Mouse (Mus musculus): ENCODE data around the gene Rab30. TPM values are rescaled to one million over a fixed set of nuclear protein-coding genes. Genes with fewer than 3 reads are reported as not detected.
A peak's percentile ranks its signal among the peaks of the same experiment; 100 is the strongest.
"Not testable (repeated sequence)": the region's sequence is repeated elsewhere in the genome, so short reads cannot be mapped to it uniquely, and the experiment has no call there.

The Rab30 gene
- total RNA-seq, 2 experiments from 2014 or later: 39.4 to 40.6 TPM

DNA sequence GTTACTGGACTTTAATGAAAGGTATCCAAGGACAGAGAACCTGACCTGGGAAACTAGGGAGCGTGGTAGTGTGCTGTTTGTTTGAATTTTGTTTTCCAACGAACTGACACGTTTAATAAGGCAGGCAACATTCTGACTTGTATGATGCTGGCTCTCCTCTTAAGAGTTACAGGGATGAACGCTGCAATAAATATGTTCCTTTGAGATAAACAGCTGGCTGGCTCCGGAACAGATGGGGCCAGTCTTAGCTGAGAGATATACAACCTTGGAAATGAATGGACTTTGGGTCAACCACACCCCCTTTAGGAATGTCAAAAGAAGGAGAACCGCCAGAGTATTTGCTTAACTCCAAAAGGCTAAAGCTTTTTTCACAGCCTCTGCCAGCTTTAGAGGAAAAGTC lies 1.4 kb downstream of the Rab30 start:
- no peak for DNase-seq (ENCODE audit: low spot score in 2 of 2)

DNA sequence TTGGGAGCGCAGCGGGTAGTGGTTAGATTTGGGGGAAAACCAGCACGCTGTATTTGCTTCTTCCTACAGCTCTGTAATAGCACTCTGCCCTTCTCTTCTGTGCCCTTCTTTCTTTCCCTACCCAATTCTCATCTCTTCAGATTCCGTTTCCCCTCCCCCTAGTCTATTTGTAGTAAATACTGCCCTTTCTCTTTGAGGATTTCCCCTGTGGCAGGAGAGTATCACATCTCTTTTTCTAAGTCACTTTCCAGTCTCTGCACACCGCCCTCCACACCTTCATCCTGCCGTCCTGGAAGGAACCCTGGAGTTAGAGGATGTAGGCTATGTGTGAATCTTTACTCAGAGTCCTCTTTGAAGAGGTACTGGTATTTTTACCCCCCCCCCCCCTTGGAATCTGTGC lies 1.9 kb downstream of the Rab30 start:
- DNase-seq (ENCODE audit: low spot score in 2 of 2): no peak

DNA sequence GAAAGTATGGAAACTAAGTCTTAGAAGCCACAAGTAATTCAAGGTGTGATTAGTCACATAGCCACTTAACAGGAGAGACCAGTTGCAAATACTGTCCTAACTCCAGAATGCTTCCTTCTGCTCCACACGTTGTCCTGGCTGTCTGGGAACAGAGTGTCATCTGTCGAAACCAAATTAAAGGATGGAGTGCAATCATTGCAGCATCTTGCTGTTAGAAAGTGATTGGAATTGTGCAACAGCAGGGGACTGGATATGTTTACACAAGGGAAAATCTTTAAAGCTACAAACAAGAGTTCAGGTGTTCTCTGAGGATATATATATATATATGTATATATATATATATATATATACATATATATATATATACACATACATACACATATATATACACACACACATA lies 9.0 kb downstream of the Rab30 start:
- no peak for DNase-seq (ENCODE audit: low spot score in 2 of 2)

DNA sequence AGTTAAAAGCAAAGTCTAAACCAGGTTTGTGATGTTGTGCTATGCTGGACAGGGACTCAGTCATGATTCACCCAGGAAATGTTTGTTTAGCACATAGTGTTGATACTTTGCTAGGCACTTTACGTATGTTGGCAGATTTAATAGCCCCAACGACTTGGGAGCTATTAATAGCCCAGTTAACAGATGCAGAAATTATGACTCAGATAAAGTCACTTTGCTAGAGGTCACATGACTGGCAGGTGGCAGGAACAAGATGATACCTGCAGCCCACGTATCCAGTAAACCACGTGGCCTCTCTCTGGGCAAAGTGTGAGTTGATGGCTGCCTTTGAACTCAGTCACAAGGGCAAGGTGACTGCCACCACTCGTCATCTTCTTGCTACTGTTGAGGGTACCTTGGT lies 16.7 kb downstream of the Rab30 start:
- no peak for DNase-seq (ENCODE audit: low spot score in 2 of 2)

DNA sequence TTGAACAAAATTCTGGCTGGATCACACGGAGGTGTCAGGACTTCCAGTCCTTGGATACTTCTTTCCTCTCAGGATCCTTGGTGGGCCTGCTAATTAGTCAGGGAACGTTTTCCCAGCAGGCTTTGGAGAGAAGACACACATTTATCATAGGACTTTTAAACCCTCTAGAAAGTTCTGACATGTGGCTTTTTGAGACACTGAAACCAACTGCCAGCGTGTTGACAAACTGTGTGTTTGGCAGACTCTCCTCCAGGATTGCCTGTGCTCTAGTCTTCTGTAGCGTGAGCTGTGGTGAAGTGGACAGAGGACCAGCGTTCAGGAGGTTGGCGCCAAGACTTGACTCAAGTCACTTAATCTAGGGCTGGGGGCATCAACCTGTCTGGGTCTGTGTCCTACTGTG lies 19.2 kb downstream of the Rab30 start:
- no peak for DNase-seq (ENCODE audit: low spot score in 2 of 2)

DNA sequence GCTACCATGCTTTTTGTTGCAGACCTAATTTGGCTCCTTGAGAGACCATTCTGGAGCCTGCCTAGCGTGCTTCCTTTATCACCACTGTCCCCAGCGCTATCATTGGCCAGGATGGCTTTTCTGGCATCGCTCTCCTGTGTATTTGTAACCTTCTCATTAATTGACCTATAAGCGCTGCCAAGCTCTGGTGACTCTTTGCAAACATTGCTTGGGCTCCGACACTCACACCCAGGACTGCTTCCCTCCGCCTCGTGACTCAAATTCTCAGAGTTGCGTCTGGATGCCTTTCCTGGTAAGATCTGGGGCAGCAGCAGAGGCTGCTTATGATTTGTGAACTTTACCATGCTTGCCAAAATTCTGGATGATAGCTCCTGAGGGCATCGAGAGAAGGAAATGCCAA lies 19.8 kb downstream of the Rab30 start:
- DNase-seq (ENCODE audit: low spot score in 2 of 2): no peak

DNA sequence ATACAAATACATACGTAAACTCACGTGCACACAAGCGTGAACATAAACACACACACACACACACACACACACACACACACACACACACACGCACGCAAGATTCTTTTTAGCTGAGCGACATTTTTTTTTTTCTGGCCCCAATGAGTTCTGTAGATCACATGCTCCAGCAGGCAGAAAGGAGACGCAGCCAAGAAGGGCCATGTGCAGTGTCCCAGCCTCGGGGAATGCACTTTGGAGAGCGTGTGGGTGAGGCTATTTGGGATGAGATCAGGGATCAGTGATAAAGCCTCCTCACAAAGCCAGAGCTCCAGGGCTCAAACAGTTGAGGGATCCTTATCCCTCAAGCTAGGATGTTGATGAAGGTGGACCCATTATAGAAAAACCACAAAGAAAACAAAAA lies 24.0 kb downstream of the Rab30 start:
- DNase-seq (ENCODE audit: low spot score in 2 of 2): no peak

DNA sequence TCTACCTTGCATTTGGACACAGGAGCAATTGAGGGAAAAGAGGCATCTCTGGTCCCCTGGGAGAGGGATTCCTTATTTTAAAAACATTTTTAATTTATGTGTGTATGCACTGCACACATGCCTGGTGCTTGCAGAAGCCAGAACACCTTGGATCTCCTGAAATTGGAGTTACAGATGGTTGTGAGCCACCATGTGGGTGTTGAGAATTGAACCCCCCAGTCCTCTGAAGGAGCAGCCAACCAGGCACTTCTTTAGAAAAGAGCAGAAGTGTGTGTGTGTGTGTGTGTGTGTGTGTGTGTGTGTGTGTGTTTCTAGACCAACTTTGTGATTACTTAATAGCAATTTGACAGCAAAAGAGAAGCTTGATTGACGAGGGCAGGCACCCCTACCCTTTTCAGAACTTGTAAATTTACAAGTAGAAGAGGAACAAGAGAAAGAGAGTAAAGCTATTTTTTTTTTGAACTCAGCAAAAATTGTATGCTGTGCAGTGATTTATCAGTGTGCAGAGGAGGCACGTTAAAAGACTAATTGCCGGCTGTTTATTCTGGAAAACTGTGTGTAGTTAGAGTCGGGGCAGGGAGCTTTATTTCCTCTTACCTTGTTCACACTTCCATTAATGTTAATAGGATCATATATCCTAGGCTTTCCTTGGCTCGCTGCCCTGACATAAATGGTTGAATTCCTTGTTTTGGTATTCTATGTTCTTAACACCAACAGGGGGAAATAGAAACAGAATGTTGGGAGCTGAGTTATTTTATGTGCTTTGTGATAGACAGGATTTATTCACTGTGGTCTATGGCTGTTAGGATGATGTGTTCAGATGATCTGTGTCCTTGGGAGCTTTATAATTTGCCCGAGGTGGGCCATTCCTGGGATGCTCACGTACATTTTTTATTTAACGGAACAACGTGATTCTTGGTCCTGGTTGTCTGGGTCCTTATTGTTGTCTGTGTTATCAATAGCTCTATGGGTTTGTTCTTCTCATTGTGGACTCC lies 25.0 kb downstream of the Rab30 start:
- peak in 1 of 2 experiments; percentile 51 for DNase-seq (ENCODE audit: low spot score in 2 of 2)

DNA sequence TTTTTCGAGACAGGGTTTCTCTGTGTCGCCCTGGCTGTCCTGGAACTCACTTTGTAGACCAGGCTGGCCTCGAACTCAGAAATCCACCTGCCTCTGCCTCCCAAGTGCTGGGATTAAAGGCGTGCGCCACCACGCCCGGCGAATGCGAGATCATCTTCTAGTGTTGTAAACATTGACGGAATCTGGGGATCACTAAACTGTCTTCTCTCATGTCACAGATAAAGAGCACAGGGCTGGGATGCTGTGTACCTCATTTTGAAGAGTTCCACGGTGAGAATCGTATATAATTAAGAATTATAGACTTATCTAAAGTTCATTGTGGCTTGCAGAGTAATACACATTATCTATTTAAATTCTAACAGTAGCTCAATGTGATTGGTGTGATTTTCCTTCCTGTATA lies 26.7 kb downstream of the Rab30 start:
- not testable (repeated sequence) for DNase-seq (ENCODE audit: low spot score in 2 of 2)

DNA sequence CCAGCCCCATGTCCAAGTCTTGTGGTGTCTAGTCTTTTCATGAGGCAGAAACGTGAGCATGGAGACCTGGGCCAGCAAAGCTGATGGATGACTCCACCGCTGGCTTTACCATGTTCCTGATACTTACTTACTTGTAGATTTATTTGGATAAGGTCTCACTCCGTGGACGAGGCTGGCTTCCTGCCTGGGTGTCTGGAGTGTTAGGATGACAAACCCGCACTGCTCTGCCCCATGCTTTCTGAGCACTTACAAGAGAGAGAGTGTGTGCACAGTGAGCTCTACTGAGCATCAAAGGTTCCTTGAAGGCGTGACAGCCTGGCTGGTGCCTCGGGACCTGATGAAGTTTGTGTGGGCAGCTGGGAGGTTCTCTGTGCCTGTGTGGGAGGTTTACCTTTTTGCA lies 27.5 kb downstream of the Rab30 start:
- peak; percentile 32 to 56 for DNase-seq (ENCODE audit: low spot score in 2 of 2)

DNA sequence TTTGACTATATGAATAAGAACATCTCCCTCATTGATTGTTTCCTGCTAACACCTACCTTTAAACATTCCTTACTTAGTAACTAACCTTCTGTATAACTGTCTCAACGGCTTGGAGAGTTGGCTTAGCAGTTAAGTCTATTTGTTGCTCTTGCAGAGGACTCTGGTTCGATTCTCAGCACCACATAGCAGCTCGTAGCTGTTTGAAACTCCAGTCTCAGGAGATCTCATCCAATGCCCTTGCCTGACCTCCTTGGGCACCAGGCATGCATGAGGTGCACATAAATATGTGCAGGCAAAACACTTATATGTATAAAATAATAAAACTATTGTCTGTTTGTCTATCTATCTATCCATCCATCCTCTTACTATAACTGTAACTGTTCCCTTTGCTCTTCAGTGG lies 31.6 kb downstream of the Rab30 start:
- no peak for DNase-seq (ENCODE audit: low spot score in 2 of 2)

DNA sequence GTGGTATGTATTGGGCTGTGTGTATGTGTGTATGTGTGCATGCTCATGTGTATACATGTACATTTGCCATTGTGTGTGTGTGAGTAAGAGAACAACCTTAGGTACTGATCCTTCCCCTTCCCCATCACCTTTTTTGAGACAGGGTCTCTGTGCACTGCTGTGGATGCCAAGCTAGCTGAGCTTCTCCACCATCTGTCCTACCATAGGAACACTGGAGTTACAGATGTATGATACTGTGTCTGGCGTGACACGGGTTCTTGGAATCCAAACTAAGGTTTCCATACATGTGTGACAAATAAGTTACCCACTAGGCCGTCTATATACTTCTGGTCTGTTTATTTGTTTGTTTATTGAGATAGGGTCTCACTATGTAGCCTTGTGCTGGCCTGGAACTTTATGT lies 32.2 kb downstream of the Rab30 start:
- no peak for DNase-seq (ENCODE audit: low spot score in 2 of 2)

DNA sequence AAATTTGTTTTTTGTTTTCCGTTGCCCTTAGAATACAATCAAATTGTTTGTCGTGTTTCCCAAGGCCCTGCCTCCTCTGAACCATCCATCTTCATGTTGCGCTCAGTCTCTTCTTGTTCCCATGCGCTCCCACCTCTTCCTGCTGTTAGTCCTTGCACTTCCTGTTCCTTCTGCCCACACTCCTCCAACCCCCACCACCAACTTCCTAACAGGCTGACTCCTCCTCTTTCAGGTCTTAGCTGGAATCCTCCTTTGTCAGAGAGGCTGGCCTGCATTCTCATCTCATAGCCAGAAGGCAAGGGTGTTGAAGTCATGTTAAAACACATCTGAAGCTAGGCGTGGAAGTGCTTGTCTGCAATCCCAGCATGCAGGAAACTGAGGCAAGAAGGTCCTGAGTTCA lies 33.3 kb downstream of the Rab30 start:
- no peak for DNase-seq (ENCODE audit: low spot score in 2 of 2)

DNA sequence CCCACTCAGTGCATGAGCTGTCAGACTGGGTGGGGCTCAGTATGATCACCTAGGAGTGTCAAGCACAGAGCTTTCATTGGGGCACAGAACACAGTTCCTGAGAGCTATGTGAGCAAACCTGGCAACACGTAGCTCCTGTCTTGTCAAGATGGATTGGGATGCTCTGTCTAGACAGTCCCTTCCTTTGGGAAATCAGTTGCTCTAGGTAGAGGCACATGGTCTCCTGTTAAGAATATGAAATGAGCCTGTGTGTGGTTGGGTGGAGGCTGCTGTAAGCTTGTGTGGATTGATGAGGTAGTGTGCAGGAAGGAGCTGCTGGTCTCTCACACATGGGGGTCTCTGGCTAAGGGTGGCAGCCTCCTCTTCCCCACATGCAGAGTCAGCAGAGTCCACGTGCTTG lies 34.3 kb downstream of the Rab30 start:
- no peak for DNase-seq (ENCODE audit: low spot score in 2 of 2)

DNA sequence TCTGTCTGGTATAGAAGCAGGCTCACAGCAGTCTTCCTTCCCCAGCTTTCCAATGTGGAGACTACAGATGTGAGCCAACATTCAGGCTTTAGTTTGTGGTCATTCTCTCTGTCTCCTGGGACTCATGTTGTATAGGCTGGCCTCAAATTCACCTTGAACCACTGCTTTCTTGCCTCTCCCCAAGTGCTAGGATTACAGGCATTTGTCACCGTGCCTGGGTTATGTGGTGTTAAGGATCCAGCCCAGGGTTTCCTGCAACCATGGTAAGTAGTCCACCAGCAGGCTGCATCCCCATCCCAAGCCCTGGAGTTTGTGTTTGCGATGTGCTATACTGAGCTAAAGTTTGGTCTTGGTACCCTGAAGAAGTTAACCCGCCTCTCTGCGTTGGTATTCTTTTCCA lies 35.2 kb downstream of the Rab30 start:
- no peak for DNase-seq (ENCODE audit: low spot score in 2 of 2)

DNA sequence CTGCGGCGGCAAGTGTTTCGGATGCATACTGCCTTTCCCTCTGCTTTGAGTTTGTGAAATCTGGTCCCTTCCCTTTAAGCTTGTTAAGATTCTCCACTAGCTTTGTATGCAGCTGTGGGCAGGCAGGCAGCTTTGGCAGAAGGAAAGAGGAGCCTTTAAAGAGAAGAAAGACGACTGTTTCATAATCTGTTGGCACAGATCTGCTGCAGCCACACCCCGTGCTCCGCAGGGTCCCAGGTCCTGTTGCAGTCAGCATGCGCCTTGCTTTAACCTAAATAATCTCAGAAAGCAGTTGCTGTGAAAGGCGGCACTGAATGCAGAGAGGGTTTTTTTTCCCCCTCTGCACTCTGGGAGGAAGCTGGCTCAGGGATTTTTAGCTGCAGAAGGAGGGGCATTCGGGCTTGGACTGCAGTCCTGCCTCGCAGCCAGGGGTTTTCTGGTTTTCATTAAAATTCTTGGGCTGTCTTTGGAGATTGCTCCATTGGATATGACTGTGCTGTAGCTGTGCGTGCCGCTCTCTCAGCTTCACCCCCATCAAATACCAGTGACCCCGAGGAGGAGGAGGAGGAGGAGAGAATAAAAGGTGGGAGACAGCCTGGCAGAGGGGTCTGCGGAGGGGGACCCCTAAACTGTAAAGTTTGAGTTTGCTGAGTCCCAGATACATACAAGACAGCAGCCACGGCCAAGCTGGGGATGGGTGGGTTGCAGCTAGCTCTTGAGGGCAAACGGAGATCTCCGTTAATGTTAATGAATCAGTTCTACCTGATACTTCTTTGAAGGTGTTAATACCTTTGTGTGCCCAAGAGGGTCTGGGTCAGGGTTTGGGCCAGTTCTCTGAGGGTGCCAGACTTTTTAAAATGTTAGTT lies 35.9 kb downstream of the Rab30 start:
- DNase-seq (ENCODE audit: low spot score in 2 of 2): peak; percentile 41 to 58

DNA sequence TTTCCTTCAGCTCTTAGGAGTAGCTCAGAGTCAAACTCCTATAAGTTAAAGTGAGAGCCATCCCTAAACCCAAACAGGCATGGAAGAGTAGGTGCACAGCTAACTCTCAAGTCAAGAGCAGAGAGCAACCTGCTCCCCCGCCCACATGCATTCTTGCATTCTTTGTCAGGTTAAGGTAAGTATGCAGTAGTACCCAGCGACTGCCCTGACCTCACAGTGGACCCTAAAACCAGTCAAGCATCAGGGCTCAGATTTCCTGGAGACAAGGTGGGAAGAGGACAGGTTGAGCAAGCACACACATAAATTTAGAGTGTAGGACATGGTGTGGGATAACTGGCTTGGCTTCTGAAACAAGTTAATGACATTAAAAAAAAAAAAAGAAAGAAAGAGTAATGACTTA lies 37.7 kb downstream of the Rab30 start:
- no peak for DNase-seq (ENCODE audit: low spot score in 2 of 2)

DNA sequence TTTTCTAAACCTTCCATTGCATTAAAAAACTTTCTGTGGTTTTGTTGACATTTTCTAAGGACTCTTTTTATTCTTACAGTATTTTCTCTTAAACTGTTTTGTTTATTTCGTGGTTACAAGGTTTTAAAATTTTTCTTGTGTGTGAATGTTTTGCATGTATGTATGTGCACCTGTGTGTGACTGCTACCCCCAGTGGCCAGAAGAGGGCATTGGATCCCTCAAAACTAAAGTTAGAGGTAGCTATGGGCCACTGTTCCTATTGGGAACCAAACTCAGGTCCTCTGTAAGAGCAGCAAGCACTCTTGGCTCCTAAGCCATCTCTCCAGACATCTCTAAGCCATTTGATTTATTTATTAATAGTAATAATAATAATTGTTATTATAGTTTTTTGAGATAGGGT lies 40.0 kb downstream of the Rab30 start:
- no peak for DNase-seq (ENCODE audit: low spot score in 2 of 2)

DNA sequence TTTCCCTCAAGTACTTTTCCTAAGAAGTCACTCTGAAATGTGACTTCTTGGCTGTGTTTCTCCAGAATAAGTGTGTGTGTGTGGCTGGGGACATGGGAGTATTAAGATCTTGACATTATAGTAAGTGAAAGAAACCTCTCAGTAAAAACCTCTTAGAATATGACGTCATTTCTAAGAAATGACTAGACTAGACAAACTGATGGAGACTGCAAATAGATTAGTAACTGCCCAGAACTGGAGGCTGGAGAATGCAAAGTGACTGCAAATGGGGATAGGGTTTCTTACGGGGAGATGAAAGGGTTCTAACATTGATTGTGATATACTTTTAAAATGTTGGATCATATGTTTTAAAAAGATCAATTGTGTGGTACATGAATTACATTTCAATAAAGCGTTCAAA lies 40.5 kb downstream of the Rab30 start:
- no peak for DNase-seq (ENCODE audit: low spot score in 2 of 2)

DNA sequence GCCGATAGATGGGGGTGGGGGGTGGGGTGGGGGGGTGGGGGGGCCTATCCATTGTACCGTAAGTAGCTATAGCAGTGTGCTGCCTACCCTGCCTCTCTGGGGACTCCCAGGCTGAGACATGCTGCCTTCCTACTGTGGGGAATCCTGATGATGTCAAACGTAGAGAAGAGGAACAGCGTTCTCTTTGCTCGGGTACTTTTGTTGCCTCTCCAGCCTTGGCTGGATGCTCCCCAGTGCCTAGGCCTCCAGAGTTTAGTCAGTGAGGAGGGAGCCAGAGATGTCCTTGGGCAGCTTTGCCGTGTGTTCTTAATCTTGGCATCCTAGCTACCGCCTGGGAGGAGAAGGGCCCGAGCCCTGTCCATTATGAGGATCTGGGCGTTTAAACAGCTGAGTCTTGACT lies 41.1 kb downstream of the Rab30 start:
- DNase-seq (ENCODE audit: low spot score in 2 of 2): no peak

DNA sequence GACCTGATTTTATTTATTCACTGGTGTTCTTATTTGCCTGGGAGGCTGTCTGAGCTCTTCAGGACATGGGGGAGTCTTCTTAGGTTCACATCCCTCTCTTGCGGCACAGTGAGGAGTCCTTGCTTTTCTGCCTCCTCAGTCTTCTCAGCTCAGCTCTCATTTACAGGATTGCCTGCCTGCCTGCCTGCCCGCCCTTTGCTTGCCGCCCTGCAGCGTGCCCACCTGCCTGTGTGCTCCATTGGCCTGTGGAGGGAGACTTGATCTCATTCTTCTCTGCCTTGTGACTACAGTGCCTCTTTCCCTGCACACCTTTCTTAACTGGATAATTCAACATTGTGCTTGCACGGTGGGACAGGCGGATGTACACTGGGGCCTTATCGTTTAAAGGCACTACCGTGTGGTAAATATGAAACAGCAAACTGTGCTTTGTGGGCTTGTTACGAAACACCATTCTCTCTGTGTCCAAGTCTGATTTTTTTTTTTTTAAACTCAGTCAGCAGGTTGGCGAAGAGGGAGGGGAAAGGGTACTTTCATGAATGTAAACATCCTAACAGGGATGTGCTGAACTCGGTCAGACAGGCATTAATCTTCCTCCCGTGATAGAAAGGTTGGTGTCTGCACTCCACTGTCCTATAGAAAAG lies 41.9 kb downstream of the Rab30 start:
- DNase-seq (ENCODE audit: low spot score in 2 of 2): no peak

DNA sequence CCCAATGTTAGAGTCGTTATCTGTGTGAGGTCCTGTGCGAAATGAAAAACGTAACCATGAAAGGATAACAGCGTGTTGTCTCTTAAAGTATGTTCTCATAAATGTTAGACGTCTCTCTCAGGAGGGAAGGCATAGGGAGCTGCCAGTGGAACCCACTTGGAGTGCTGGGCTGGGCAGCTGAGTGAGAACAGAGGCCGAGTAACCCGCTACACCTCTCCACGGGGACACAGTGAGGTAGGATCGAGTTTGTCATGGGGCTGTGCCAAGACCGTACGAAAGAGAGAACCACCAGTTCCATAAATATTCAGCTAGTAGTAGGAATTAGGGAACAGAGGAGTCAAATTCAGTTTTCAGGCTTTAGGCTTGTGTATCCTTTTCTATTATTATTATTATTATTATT lies 42.5 kb downstream of the Rab30 start:
- no peak for DNase-seq (ENCODE audit: low spot score in 2 of 2)

All from left cerebral cortex, adult 18-20 months (tissue).